Mouse (Mus musculus) MEL (cell line): ENCODE data around the gene Usf3. TPM values are rescaled to one million over a fixed set of nuclear protein-coding genes. Genes with fewer than 3 reads are reported as not detected.

ENCODE experiments used
- DNase-seq: peaks from one replicate; pipeline ENCODE4 v3.0.0; 2011; ENCODE audit warnings: low read depth, low spot score
- H3K27ac ChIP-seq: 2 replicates; pipeline ENCODE4 v1.5.1; 2012; ENCODE audit warnings: low read depth, mild to moderate bottlenecking, control low read depth, low read length, moderate library complexity; ENCODE audit not compliant: control insufficient read depth
- H3K27me3 ChIP-seq, 2 experiments: fragments of 150-350 bp in 1 of 2; sonication (generic) in 1 of 2; 2 replicates each; pipeline ENCODE4 v1.6.1; 2012; ENCODE audit warnings: low read length in 2 of 2, mild to moderate bottlenecking in 2 of 2, improper control_type of control experiment in 1 of 2, moderate library complexity in 1 of 2; ENCODE audit not compliant: insufficient read depth in 2 of 2, control insufficient read depth in 1 of 2
- H3K36me3 ChIP-seq, 2 experiments: 2 replicates each; pipeline ENCODE4 v1.6.1; 2012 to 2014; ENCODE audit warnings: low read length in 2 of 2, improper control_type of control experiment in 1 of 2, inconsistent platforms in 1 of 2, mild to moderate bottlenecking in 1 of 2; ENCODE audit not compliant: insufficient read depth in 2 of 2, control insufficient read depth in 1 of 2
- H3K4me1 ChIP-seq, 2 experiments: fragments of 150-350 bp in 1 of 2; sonication (generic) in 1 of 2; 2 replicates each; pipeline ENCODE4 v1.6.1; 2012; ENCODE audit warnings: low read length in 2 of 2, improper control_type of control experiment in 1 of 2, mild to moderate bottlenecking in 1 of 2; ENCODE audit not compliant: insufficient read depth in 2 of 2, control insufficient read depth in 1 of 2
- H3K4me3 ChIP-seq, 2 experiments: fragments of 150-350 bp in 1 of 2; sonication (generic) in 1 of 2; 2 replicates each; pipeline ENCODE4 v1.5.1; 2012; ENCODE audit warnings: low read depth in 2 of 2, low read length in 2 of 2, mild to moderate bottlenecking in 2 of 2, moderate library complexity in 2 of 2, control low read depth in 1 of 2, improper control_type of control experiment in 1 of 2; ENCODE audit not compliant: control insufficient read depth in 1 of 2, insufficient read depth in 1 of 2
- H3K79me2 ChIP-seq: 2 replicates; pipeline ENCODE4 v1.6.1; 2012; ENCODE audit warnings: mild to moderate bottlenecking, low read length, moderate library complexity; ENCODE audit not compliant: control insufficient read depth, poor library complexity, insufficient read depth
- H3K9ac ChIP-seq: 2 replicates; pipeline ENCODE4 v1.6.1; 2012; ENCODE audit warnings: low read depth, mild to moderate bottlenecking, control low read depth, low read length, moderate library complexity; ENCODE audit not compliant: control insufficient read depth, poor library complexity, severe bottlenecking
- H3K9me3 ChIP-seq: fragments of 150-350 bp; sonication (generic); replicated peaks from 2 replicates; pipeline ENCODE4 v1.6.1; 2012; ENCODE audit warnings: mild to moderate bottlenecking, low read length, improper control_type of control experiment, moderate library complexity; ENCODE audit not compliant: insufficient read depth
- BHLHE40 ChIP-seq: IDR thresholded peaks from 2 replicates; pipeline ENCODE4 v1.6.1; 2012; ENCODE audit warnings: low read depth, mild to moderate bottlenecking, inconsistent platforms, low read length, improper control_type of control experiment, borderline replicate concordance
- CHD2 ChIP-seq: IDR thresholded peaks from 2 replicates; pipeline ENCODE4 v1.6.1; 2011; ENCODE audit warnings: low read length, improper control_type of control experiment
- CTCF ChIP-seq, 3 experiments: IDR thresholded peaks in 2 of 3; conservative IDR thresholded peaks in 1 of 3; 2 replicates each; pipeline ENCODE4 v1.5.1; 2011 to 2012; ENCODE audit warnings: low read length in 3 of 3, low read depth in 2 of 3, mild to moderate bottlenecking in 2 of 3, improper control_type of control experiment in 1 of 3, inconsistent platforms in 1 of 3, mixed read lengths in 1 of 3, moderate library complexity in 1 of 3; ENCODE audit not compliant: control insufficient read depth in 1 of 3, insufficient read depth in 1 of 3, poor library complexity in 1 of 3, severe bottlenecking in 1 of 3
- E2F4 ChIP-seq: IDR thresholded peaks from 2 replicates; pipeline ENCODE4 v1.6.1; 2011; ENCODE audit warnings: low read depth, low read length, improper control_type of control experiment, borderline replicate concordance
- ELF1 ChIP-seq: IDR thresholded peaks from 2 replicates; pipeline ENCODE4 v1.6.1; 2014; ENCODE audit warnings: low read depth, mild to moderate bottlenecking, inconsistent platforms, low read length, improper control_type of control experiment, moderate library complexity
- EP300 ChIP-seq, 2 experiments: IDR thresholded peaks; 2 replicates each; pipeline ENCODE4 v1.6.1; 2011; ENCODE audit warnings: improper control_type of control experiment in 2 of 2, low read length in 2 of 2, low read depth in 1 of 2, mild to moderate bottlenecking in 1 of 2
- ETS1 ChIP-seq: IDR thresholded peaks from 2 replicates; pipeline ENCODE4 v1.6.1; 2012; ENCODE audit warnings: low read depth, mild to moderate bottlenecking, inconsistent platforms, low read length, improper control_type of control experiment, moderate library complexity
- HCFC1 ChIP-seq: IDR thresholded peaks from 2 replicates; pipeline ENCODE4 v1.6.1; 2012; ENCODE audit warnings: low read depth, mild to moderate bottlenecking, inconsistent platforms, low read length, improper control_type of control experiment, moderate library complexity
- KAT2A ChIP-seq: conservative IDR thresholded peaks from 2 replicates; pipeline ENCODE4 v1.6.1; 2012; ENCODE audit warnings: low read depth, low read length, improper control_type of control experiment, inconsistent platforms
- MXI1 ChIP-seq: IDR thresholded peaks from 2 replicates; pipeline ENCODE4 v1.6.1; 2011; ENCODE audit warnings: mild to moderate bottlenecking, low read depth, low read length, improper control_type of control experiment
- MYC ChIP-seq: IDR thresholded peaks from 2 replicates; pipeline ENCODE4 v1.6.1; 2011; ENCODE audit warnings: low read depth, mild to moderate bottlenecking, low read length, improper control_type of control experiment, moderate library complexity
- POLR2A ChIP-seq, 2 experiments: IDR thresholded peaks; 2 replicates each; pipeline ENCODE4 v1.6.1; 2011 to 2012; ENCODE audit warnings: low read length in 2 of 2, mild to moderate bottlenecking in 2 of 2, control low read depth in 1 of 2, improper control_type of control experiment in 1 of 2, low read depth in 1 of 2, moderate library complexity in 1 of 2; ENCODE audit not compliant: control insufficient read depth in 1 of 2, insufficient read depth in 1 of 2, poor library complexity in 1 of 2
- RAD21 ChIP-seq: IDR thresholded peaks from 2 replicates; pipeline ENCODE4 v1.6.1; 2011; ENCODE audit warnings: mild to moderate bottlenecking, low read depth, low read length, improper control_type of control experiment
- TAL1 ChIP-seq: IDR thresholded peaks from 2 replicates; pipeline ENCODE4 v1.6.1; 2012; ENCODE audit warnings: mild to moderate bottlenecking, inconsistent platforms, low read length, moderate library complexity, mixed read lengths
- TBP ChIP-seq: IDR thresholded peaks from 2 replicates; pipeline ENCODE4 v1.8.0; 2011; ENCODE audit warnings: low read depth, low read length, improper control_type of control experiment
- USF1 ChIP-seq: IDR thresholded peaks from 2 replicates; pipeline ENCODE4 v1.6.1; 2014; ENCODE audit warnings: low read depth, mild to moderate bottlenecking, inconsistent platforms, low read length, improper control_type of control experiment, moderate library complexity
- ZC3H11A ChIP-seq: IDR thresholded peaks from 2 replicates; pipeline ENCODE4 v1.6.1; 2012; ENCODE audit warnings: low read depth, mild to moderate bottlenecking, inconsistent platforms, low read length, improper control_type of control experiment
- ZMIZ1 ChIP-seq: IDR thresholded peaks from 2 replicates; pipeline ENCODE4 v1.6.1; 2012; ENCODE audit warnings: low read depth, mild to moderate bottlenecking, inconsistent platforms, low read length, improper control_type of control experiment, moderate library complexity
- ZNF384 ChIP-seq: IDR thresholded peaks from 2 replicates; pipeline ENCODE4 v1.6.1; 2012; ENCODE audit warnings: low read depth, mild to moderate bottlenecking, inconsistent platforms, low read length, improper control_type of control experiment
- polyA plus RNA-seq, 2 experiments: library from polyadenylated mRNA; stranded (reverse) in 1 of 2; unstranded in 1 of 2; fragments of >175 nt in 1 of 2; fragments of >200 nt in 1 of 2; gene quantifications; 2 replicates each; pipeline versions ENCODE4 v1.2.1 to v1.2.4; 2012; ENCODE audit warnings: low replicate concordance in 2 of 2, low read depth in 1 of 2; ENCODE audit not compliant: insufficient read length in 2 of 2, insufficient read depth in 1 of 2, missing spikeins in 1 of 2
- total RNA-seq: library from RNA; depleted of rRNA; stranded (reverse); fragments of 300-350 nt; gene quantifications from 2 replicates; pipeline ENCODE4 v1.2.3, GENCODE M21; 2012

Usf3 gene
- total and polyA plus RNA-seq, 3 experiments: 3.4 to 89.6 (median 11.0) TPM

DNA sequence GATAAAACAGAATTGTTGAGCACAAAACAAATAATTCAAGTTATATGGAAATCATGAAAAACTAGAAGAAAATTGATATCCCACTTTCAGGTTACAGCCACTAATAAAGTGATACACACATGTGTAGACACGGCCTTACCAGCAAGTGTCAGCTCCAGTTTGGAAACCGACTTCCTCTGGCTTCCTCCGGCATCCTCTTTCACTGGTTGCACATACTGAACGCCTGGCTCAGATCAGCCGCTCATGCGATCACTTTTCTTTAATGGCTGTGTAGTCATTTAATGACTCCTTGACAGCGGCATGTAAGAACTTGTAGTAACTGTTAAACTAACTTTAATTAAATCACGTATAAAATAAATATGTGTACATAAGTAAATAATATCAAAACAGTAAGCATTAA is 32.9 kb downstream of the Usf3 start:
- H3K27me3 ChIP-seq: no peaks in the 10 kb centered on the region
- H3K4me3 ChIP-seq: no peak overlapping the region
- H3K27ac ChIP-seq: no peak overlapping the region
- DNase-seq: no peak
- H3K79me2 ChIP-seq: no peaks in the 10 kb centered on the region
- no peak for TF ChIP-seq EP300 (IDR thresholded peaks at IDR 0.05; ENCODE audit: low read depth in 1 of 2, low read length in 2 of 2)
- TF ChIP-seq E2F4: no peak
- no peak for TF ChIP-seq CTCF (IDR thresholded peaks at IDR 0.05 in 2 of 3, conservative IDR thresholded peaks at IDR 0.05 in 1 of 3; ENCODE audit: control insufficient read depth in 1 of 3, insufficient read depth in 1 of 3, low read depth in 2 of 3, low read length in 3 of 3, poor library complexity in 1 of 3, severe bottlenecking in 1 of 3)
- no peak for TF ChIP-seq ZC3H11A
- no peak for TF ChIP-seq KAT2A
- TF ChIP-seq, all 39 proteins: peak for 0
- H3K9ac ChIP-seq: no peak overlapping the region
- H3K36me3 ChIP-seq: peaks cover 0 to 5% of the 10 kb centered on the region in 2 experiments; a peak in 2 of 4 replicates
- no peaks in the 10 kb centered on the region for H3K4me1 ChIP-seq
- no peaks in the 10 kb centered on the region for H3K9me3 ChIP-seq

DNA sequence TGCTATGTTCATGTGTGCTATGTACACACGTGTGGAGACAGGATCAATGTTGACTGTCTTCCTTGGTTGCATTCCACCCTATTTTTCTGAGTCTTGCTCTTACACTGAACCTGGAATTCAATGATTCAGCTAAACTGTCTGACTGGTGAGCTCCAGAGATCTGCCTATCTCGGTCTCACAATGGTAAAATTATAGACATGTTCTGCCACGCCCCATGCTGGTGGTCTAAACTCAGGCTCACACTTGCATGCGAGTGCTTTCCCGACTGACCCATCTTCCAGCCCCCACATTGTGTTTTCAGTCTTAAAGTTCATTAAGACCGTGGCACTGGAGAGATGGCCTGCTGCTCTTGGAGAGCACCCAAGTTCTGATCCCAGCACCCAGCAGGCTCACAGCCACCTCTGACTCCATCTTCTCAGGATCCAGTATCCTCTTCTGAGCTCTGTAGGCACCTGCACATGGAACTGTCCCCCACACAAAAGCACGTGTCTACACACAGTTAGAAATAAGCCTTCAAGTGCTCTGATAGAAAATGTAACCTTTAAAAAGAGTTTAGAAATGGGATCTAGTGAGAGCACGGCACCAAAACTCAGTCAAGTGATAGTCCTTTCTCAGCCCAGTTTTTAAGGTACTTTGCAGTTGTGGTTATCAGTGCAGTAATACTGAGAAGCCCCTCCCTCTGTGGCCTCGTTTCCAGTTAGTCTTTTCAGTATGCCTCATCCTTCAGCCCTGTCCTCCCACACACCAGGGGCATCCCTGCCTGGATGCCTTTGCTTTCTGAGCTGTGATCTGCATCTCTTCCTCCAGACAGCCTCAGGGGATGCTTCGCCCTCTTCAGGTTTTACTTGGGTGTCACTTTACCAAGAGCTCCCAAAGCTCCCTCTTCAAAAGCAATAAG is 37.4 kb downstream of the Usf3 start:
- H3K79me2 ChIP-seq: no peaks in the 10 kb centered on the region
- no peak for TF ChIP-seq USF1
- no peak for TF ChIP-seq ETS1
- no peak for TF ChIP-seq MYC
- TF ChIP-seq RAD21: no peak
- TF ChIP-seq TBP: no peak
- TF ChIP-seq ZMIZ1: no peak
- no peak for TF ChIP-seq MXI1
- no peak for TF ChIP-seq ZNF384
- TF ChIP-seq BHLHE40: no peak
- no peak for TF ChIP-seq CHD2
- TF ChIP-seq HCFC1: no peak
- TF ChIP-seq CTCF (IDR thresholded peaks at IDR 0.05 in 2 of 3, conservative IDR thresholded peaks at IDR 0.05 in 1 of 3; ENCODE audit: control insufficient read depth in 1 of 3, insufficient read depth in 1 of 3, low read depth in 2 of 3, low read length in 3 of 3, poor library complexity in 1 of 3, severe bottlenecking in 1 of 3): no peak
- no peak for TF ChIP-seq POLR2A (IDR thresholded peaks at IDR 0.05; ENCODE audit: control insufficient read depth in 1 of 2, insufficient read depth in 1 of 2, low read depth in 1 of 2, low read length in 2 of 2, poor library complexity in 1 of 2)
- TF ChIP-seq TAL1: no peak
- TF ChIP-seq ELF1: no peak
- H3K4me3 ChIP-seq: no peak overlapping the region
- no peaks in the 10 kb centered on the region for H3K27me3 ChIP-seq
- H3K9me3 ChIP-seq: no peaks in the 10 kb centered on the region
- no peak overlapping the region for H3K9ac ChIP-seq
- peaks cover 0 to 6% of the 10 kb centered on the region in 2 experiments; a peak in 1 of 4 replicates for H3K36me3 ChIP-seq
- H3K27ac ChIP-seq: no peak overlapping the region
- no peak for DNase-seq
- H3K4me1 ChIP-seq: no peaks in the 10 kb centered on the region
